Mouse (Mus musculus) neutrophil, adult 5-6 weeks (primary cell): ENCODE measurements around the gene B830017H08Rik. TPM values are rescaled to one million over a fixed set of nuclear protein-coding genes. Genes with fewer than 3 reads are reported as not detected.

Source experiments
- total RNA-seq: library from RNA; stranded (forward); fragments of 200-1000 nt; gene quantifications from 2 replicates; pipeline ENCODE4 v1.2.3, GENCODE M21; 2017

Gene B830017H08Rik
- total RNA-seq, 1 experiment from 2014 or later, result not detected

Other genes with a start within 250 kb of the B830017H08Rik start
- gene Slc7a4, start 249.9 kb upstream of the B830017H08Rik start, total RNA-seq, result 0.35 TPM in 1 of 2 replicates, not detected in the other
- gene Smpd4, start 213.8 kb upstream of the B830017H08Rik start, total RNA-seq, result 11.6 and 12.8 TPM in 2 replicates
- not detected in 2 replicates for gene Ccdc74a, start 186.7 kb upstream of the B830017H08Rik start, total RNA-seq
- gene Med15, start 100.2 kb upstream of the B830017H08Rik start, total RNA-seq, result 55.6 and 63.1 TPM in 2 replicates
- 8.6 and 10.5 TPM in 2 replicates for gene Klhl22, start 73.5 kb upstream of the B830017H08Rik start, total RNA-seq
- gene Scarf2, start 35.8 kb upstream of the B830017H08Rik start, total RNA-seq, result not detected in 2 replicates
- gene Car15, start 5.2 kb downstream of the B830017H08Rik start, total RNA-seq, result 8.8 and 12.9 TPM in 2 replicates
- gene Gm20518, start 58.5 kb downstream of the B830017H08Rik start, total RNA-seq, result 2.8 and 3.9 TPM in 2 replicates
- not detected in 2 replicates for gene Tssk1, start 61.1 kb downstream of the B830017H08Rik start, total RNA-seq
- 40.7 and 57.5 TPM in 2 replicates for gene Dgcr2, start 65.4 kb downstream of the B830017H08Rik start, total RNA-seq
- gene Tssk2, start 65.5 kb downstream of the B830017H08Rik start, total RNA-seq, result not detected in 2 replicates
- 39.7 and 52.4 TPM in 2 replicates for gene Ess2, start 78.2 kb downstream of the B830017H08Rik start, total RNA-seq
- not detected in 2 replicates for gene Gsc2, start 81.9 kb downstream of the B830017H08Rik start, total RNA-seq
- gene Slc25a1, start 95.1 kb downstream of the B830017H08Rik start, total RNA-seq, result 18.0 and 20.4 TPM in 2 replicates
- not detected in 2 replicates for gene Vpreb2, start 147.3 kb downstream of the B830017H08Rik start, total RNA-seq
- gene Dgcr6, start 219.7 kb downstream of the B830017H08Rik start, total RNA-seq, result 5.1 and 5.2 TPM in 2 replicates